Mouse (Mus musculus): ENCODE data around the gene Spcs3.

Gene Spcs3

GRCm38 (mm10) chr8:54507428-54508095 is 22.2 kb downstream of the Spcs3 start:
- peak; percentile 91 for DNase-seq

- DNase-seq = no peak
These were observed 24.7 kb downstream of the Spcs3 start for GRCm38 (mm10) chr8:54505060-54505459.

- DNase-seq = no peak
These were observed 26.7 kb downstream of the Spcs3 start for GRCm38 (mm10) chr8:54503104-54503503.

- no peak for DNase-seq
These were observed 35.9 kb downstream of the Spcs3 start for GRCm38 (mm10) chr8:54493915-54494314.

GRCm38 (mm10) chr8:54493110-54493509 is 36.7 kb downstream of the Spcs3 start:
- DNase-seq = peak; percentile 80 to 81

GRCm38 (mm10) chr8:54491934-54492333 is 37.9 kb downstream of the Spcs3 start:
- no peak for DNase-seq

GRCm38 (mm10) chr8:54491057-54491690 is 38.6 kb downstream of the Spcs3 start:
- peak; percentile 76 to 78 for DNase-seq

GRCm38 (mm10) chr8:54488437-54488836 is 41.4 kb downstream of the Spcs3 start:
- DNase-seq = no peak

GRCm38 (mm10) chr8:54486555-54487273 is 43.1 kb downstream of the Spcs3 start:
- DNase-seq = no peak

All from cerebellum, postnatal 14 days (tissue).